Mouse (Mus musculus) kidney, postnatal 25 days (tissue): ENCODE results near the gene Hfe2.
"Not testable (repeated sequence)": the region's sequence is repeated elsewhere in the genome, so short reads cannot be mapped to it uniquely, and the experiment has no call there.

ENCODE experiments used
- DNase-seq, 2 experiments: peaks; one replicate each; pipeline ENCODE4 v3.0.0; 2021; ENCODE audit warnings: mixed read lengths in 2 of 2

Gene Hfe2

DNA sequence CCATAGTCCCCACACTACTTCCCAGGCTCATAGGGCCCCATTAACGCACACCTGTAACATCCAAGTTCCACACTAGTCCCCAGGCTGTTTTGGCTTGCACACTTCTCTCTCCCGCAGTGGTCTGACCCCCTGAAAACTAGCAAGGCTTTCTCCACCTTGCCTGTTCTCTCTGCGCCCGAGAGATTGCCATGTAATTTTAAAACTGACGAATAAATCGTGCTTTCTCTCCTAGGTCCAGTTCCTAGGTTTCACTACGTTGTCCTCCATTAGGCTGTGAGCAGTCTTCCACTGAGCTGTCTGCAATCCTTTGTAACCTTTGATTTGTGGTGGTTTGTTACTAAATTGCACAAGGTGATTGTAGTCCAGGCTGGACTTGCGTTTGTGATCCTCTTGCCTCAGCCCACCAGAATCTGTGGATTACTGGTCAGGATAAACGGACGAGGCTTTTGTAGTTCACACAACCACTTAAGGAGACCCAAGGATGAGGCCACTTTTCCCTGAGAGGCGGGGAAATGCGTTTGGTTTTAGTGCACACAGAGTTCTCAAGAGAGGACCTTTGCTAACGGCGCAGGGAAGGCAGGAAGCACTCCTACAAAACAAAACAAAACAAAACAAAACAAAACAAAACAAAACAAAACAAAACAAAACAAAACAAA lies 28.2 kb upstream of the Hfe2 start:
- not testable (repeated sequence) for DNase-seq

DNA sequence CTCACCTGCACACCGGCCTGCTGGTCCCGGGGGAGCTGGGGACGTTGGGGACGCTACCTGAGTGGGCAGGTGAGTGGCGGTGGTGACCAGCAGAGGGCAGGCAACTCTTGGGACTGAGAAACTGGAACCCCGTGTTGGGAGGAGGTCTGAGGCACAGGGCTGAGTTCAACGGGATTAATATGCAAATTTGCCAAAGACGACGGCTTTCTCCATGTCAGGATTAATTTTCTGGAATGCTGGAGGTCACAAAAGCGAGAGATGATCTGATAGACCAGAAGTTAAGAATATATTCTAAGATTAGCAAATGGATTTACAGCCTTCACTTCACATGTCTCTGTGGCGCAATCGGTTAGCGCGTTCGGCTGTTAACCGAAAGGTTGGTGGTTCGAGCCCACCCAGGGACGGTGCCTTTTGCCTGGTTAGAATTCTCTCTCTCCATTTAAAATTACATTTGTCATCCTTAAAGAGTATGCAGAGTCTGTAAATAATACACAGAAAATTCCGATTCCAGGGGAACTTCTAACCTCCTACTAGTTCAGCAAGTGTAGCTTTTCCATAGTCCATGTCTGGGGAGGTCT lies 27.4 kb upstream of the Hfe2 start:
- DNase-seq: peak; percentile 85 to 86

DNA sequence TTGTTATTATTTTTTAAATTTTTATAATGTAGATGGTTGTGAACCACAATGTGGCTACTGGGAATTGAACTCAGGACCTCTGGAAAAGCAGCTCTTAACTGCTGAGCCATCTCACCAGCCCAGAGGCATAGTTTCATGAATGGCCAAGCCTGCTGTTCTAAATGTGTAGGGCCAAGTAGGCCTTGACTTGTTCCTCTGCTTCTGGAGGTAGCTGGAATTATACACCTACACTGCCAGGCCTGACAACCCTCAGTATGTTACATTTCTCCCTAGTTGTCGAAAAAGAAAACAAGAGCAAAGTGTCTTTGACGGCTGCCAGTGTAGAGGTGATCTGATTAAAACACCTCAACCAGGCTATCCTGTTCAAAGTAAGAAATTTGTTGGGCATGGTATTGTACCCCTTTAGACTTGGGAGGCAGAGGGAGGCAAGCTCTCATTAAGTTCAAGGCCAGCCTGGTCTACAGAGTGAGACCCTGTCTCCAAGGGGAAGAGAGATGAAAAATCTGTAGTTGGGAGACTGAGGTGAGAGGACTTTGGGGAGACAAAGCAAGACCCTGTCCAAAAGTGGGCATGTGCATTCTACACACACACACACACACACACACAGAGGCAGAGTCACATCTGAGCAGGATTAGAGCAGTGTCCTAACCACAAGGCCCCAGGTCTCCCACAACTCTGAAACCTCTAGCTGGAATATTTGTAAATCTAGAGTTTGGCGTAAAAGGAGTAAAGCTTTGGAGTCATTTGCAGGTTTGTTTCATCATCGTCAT lies 26.3 kb upstream of the Hfe2 start:
- DNase-seq: no peak

DNA sequence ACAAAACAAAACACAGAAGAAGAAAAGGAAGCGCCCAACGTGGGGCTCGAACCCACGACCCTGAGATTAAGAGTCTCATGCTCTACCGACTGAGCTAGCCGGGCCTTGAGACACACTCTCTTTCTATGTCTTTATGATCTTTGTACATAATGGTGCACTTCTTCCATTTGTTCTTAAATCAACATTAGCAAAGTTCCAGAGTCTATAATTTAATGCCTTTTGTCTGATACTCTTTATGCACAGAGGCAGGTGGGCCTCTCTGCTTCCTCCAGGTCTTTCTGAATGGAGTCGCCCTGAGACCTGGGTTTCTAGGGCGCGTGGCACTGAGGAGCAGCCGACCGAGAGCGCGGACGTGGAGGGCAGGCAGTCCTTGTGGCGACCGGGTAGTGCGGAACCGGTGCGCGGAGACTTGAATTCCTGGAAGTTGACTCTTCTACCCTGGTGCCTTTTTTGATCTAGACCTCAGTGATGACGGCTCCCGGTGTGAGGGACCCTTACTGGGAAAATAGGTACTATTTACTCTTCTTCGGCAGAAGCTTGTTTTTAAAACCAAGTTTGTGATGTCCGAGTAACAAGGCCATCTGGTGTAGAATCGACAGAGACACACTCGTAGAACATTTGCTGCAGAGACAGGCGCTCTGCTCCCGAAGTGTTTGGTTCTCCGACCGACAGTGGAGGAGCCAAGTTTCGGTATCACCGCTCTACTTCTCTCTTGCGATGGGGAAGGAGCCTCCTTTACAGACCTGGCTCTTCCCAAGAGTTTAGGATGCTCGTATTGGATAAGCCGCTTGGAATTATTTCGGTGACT lies 25.3 kb upstream of the Hfe2 start:
- peak; percentile 80 to 86 for DNase-seq

DNA sequence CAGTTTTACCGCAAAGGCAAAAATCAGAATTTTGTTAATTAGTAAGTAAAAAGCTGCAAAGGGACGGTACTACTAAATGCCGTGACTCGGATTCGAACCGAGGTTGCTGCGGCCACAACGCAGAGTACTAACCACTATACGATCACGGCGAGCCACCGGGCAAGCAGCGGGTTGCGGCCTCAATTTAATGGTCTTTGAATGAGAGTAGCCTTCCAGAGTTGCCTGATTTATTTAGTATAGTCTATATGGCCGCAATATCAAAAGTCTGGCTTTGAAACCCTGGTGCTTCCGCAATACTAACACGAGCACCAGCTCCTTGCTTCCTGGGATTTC lies 24.7 kb upstream of the Hfe2 start:
- DNase-seq: peak; percentile 93 to 96

DNA sequence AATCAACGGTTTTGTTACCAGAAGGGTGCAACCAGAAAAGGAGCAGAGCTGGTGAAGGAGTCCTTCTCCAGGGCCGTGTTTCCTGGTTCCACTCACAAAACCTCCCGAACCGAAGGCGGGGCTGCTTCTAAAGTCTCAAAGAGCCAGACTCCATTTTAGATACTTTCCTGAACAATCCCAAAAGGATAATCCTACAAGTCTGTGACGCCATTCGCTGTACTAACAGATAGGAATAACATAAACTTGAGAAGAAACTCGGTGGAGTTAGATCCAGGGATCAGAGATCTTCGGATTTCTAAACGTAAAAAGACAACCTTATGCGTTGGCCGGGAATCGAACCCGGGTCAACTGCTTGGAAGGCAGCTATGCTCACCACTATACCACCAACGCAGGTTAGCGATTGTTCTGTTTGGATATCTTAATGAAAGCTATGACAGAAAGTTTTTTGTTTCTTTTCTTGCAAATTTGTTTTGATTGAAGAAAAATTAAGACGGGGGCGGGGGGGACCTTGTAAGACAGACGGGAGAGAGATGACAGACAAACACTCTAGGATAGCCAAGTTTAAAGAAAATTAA lies 24.2 kb upstream of the Hfe2 start:
- DNase-seq: peak; percentile 89 to 95

DNA sequence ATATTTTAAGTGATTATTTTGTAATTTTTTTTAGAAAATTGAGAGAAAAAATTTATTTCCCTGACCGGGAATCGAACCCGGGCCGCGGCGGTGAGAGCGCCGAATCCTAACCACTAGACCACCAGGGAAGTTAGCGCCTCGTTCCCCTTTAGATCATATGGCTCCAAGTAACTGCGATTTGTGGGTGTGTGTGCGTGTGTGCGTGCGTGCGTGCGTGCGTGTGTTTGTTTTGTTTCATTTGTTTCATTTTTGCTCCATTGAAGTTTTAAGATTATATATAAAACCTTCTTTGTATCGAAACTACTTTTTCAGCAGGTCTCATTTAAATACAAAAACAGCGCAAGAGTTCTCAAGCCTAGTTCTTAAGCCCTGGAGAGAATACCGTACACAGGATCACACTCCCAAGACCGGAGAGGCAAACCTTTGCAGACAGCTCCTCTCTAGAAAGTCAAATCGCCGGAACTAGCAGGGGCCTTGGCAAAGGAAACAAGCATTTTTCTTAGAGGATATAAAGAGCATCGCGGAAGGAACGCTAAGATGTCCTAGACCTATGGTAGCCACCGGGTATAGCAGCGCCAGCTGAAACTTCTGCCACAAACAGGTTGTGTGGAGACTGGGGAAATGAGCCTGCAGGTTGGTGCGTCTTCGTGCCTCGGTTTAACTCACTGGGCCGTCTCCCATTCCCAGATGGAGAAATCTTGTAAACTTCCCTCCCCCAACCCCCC lies 23.4 kb upstream of the Hfe2 start:
- peak; percentile 85 to 92 for DNase-seq

DNA sequence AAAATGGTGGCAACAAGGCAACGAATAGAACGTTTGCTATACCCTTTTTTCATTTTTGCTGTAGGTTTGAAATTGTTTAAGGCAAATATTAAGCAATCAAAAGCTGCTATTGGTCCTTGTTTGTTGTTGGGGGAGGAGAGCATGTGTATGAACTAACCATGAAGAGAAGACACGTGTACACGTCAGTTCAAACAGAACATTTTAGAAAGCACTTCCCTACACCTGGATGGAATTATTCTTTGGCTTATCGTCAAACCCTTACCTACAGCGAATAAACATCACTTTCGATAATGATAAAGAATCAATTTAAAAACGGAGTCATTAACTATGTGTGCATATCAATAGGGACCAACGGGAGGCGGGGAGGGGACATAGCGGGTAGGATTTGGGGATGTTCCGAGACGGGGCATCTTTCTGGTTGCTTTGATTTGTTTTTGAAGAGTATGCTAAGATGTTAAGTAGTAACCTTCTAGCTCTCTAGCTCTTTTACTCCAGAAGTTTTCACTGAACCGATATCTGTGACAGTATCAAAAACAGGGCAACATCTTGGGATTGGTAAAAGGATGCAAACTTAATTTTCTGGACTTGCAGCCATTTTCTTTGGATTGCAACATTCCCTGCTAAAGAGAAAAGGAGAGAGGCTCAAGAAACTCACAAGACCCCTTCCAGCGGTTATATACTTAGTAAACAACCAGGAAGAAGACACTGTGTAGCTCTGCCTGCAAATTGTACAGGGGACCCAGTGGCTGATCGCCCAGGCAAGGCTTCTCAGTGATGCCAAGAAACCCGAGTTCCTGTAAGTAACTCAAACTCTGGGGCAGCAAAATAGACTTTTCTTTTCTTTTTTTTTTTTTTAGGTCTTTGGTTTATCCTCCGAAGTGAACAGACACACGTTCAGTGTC lies 22.5 kb upstream of the Hfe2 start:
- DNase-seq: no peak

DNA sequence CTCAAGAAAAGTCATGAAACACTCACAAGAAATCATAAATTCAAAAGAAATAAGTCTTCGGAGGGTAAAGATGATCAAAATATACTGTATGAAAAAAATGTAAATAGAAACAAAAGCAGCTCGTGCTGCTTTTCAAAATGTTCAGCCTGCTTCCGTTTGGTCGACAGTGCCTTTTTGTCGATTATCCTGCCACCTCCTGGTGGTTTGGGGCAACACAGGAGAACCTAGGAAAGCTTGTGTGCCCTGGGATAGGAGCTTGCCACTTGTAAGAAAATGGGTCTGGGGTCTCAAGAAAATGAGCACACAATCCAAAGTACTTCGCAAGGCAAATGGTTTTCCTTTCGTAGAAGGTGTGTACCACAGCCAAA lies 21.9 kb upstream of the Hfe2 start:
- peak; percentile 74 to 85 for DNase-seq

DNA sequence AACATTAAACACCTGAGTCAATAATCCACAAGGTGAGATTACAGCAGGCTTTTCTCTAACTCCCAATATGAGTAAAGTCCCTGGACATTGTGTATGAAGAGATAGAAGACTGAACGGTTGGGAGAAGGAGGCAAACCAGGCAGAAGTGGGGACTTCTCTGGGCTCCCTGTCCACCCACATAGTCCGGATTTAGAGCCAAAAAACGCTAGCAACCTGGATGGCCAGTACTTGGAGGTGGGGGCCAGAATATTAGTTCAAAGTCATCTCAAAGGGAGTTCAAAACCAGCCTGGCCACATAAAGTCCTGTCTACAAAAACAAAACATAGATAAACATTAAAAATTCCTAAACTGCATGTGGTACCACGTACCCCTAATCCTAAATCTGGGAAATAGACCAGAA lies 21.0 kb upstream of the Hfe2 start:
- DNase-seq: no peak

DNA sequence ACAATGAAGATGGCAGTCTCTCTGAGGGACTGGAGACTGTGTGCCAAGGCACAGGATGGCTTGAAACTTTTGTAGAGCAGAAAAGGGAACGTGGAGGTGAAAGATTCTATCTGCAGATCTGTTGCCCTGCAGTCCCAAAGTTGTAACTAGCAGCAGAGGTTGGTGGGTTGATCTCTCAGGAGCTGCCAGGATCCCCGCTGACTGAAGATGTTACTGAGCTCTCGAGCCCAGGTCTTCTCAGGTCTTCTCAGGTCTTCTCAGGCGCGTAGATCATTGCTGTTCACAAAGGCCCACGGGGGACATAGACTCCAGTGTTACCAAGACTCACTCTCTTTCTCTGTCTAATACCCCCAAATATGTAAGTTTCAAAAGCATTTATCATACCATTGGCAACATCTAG lies 20.0 kb upstream of the Hfe2 start:
- DNase-seq: no peak

DNA sequence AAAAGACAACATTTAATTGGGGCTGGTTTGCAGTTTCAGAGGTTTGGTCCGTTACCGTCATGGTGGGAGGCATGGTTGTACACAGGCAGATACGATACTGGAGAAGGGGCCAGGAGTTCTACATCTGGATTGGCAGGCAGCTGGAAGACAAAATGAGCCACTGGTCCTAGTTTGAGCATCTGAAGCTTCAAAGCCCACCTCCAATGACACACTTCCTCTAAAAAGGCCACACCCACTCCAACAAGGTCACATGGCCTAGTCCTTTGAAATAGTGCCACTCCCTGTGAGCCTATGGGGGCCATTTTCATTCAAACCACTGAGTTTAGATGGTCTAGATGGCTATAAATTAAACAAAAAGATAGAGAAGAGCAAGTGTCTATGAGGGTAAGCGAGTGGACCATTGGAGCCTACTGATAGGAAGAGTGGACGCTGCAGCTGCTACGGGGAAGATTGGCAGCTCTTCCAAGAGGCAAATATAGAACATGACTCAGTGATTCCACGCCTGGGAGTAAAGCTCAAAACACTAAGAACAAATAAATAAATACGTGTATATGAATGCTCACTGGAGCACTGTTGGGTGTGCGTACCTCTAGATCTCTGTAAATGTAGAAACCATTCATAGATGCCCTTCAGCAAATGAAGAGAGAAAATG lies 18.4 kb upstream of the Hfe2 start:
- no peak for DNase-seq

DNA sequence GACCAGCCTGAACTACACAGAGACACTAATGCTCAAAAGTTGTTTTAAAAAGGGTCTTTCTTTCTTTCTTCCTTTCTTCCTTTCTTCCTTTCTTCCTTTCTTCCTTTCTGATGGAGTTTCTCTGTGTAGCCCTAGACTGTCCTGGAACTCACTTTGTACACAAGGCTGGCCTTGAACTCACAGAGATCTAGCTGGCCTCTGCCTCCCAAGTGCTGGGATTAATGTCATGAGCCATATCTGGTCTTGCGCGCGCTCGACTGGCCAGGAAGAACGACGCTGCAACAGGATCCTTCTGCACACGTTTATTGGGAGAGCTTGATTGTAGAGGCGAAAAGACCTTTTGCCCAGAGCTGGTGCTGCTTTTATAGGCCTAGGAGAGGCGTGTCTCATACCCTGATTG lies 17.0 kb upstream of the Hfe2 start:
- DNase-seq: not testable (repeated sequence)

DNA sequence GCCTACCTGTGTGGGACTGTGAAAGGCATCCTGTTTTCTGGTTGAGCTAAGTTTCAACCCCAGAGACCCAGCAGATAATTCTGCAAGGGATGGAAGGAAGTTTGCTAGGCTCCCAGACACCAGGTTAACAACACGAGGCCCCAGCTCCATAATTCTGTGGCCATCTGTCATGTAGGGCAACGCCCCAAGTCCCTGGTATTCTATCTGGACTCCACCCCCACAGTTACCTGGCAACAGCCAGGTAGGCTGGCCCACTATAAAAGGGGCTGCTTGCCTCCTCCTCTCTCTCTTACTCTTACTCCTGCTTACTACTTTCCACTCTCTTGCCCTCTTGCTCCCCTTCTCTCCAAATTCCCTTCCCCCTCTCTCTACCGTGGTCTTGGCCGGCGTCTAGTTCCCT lies 4.8 kb upstream of the Hfe2 start:
- DNase-seq: no peak

DNA sequence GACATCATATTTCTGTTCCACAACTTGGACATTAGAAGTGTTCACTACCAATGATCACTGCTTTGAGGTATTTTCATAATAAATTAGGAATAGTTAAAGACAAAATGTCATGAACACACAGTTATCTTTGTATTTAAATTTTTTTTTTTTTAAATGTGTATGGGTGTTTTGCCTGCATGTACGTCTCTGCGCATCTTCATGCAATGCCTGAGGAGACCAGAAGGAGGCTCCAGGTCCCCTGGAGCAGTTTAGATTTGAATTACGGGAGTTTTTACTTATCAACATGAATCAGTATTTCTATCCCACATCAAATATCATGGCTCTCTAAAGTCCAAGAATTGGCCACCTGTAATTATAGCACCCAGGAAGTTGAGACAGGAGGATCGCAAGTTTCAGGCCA lies 2.8 kb upstream of the Hfe2 start:
- peak in 1 of 2 experiments; percentile 21 for DNase-seq

DNA sequence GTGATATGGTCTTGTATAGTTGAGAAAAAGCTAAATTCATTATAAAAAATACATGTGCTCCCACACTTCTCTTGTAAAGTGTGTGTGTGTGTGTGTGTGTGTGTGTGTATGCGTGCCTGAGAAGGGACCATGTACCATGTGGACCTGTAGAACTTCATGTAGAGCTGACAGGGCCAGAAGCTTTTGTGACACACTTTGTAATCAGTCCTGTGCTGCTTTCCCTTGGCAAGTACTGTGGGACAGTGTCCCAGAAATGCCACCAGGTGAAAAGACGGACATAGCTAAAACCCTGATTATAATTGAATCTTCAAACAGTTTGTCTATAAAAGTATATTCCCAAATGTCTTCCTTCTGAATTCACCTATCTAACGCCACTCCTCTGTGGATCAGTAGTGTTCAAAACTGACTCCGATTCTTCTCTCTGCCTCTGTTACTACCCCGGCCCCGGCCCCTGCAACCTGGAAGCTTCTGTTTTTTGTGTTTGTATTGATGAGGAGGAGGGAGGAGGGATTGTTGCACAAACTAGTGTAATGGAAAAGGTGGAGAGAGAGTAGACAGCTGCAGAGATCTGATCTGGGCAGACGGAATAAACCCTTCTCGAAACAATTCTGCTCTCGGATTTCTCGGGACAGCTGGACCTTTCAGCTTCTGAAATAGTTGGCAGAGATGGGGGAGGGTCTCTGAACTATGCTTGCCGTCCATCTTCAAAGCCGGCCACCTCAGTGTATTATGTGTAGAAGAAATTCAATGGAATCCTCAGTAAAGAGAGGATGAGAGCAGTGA lies 753 bp upstream of the Hfe2 start:
- DNase-seq: no peak

DNA sequence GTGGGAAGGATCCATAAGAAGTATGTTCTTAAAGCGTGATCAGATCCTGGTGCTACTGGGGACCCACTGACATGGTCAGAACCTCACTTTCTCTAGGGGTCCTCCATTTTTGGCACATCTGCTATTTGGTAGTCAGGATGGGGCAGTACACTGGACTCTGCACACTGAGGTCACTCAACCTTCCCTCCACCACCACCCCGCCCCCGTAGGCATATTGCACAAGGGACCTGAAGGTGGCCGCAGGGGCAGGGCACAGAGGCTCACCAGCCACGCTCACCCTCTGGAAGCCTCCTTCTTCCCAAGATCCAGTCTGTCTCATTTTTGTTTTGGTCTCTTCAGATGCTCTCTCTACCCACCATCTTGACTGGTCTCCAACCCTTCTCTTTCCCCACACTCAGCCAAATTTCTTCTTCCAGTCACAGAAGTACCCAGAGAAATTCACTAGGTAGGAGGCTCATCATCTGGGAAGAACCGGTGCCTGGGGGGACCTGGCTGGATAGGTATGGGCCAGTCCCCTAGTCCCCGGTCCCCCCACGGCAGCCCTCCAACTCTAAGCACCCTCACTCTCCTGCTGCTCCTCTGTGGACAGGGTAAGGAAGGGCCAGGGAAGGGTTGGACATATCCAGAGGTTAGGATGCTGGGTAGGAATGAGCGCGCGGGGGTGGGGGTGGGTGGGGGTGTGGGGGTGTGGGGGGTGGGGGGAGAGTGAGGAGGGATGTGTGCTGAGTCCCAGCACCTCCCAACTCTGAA lies 1.2 kb downstream of the Hfe2 start:
- no peak for DNase-seq

DNA sequence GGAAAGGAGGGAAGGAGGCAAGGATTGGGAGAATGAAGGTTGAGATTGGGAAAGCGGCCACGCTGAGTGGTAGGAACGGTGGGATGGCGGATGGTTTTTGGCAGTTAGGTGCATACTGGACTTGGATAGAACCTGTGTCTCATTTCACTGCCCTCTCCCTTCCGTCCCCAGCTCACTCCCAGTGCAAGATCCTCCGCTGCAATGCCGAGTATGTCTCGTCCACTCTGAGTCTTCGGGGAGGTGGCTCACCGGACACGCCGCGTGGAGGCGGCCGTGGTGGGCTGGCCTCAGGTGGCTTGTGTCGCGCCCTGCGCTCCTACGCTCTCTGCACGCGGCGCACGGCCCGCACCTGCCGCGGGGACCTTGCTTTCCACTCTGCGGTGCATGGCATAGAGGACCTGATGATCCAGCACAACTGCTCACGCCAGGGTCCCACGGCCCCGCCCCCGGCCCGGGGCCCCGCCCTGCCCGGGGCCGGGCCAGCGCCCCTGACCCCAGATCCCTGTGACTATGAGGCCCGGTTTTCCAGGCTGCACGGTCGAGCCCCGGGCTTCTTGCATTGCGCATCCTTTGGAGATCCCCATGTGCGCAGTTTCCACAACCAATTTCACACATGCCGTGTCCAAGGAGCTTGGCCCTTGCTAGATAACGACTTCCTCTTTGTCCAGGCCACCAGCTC lies 2.0 kb downstream of the Hfe2 start:
- no peak for DNase-seq

DNA sequence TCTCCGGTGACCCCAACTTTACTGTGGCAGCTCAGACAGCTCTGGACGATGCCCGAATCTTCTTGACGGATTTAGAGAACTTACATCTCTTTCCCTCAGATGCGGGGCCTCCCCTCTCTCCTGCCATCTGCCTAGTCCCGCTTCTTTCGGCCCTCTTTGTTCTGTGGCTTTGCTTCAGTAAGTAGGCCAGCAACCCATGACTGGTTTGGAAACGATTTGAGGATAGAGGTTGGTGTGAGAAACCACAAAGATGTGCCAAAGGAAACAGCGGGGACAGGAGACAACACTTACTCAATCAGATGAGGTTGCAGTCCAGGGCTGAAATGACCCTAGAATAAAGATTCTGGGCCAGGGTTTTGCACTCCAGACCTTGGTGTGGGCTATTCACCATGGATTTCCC lies 3.5 kb downstream of the Hfe2 start:
- DNase-seq: no peak
